Mouse (Mus musculus) urinary bladder, adult 2 months (tissue): ENCODE measurements around the gene Entpd6. TPM values are rescaled to one million over a fixed set of nuclear protein-coding genes. Genes with fewer than 3 reads are reported as not detected.

Experiments used
- DNase-seq: peaks from one replicate; pipeline ENCODE4 v3.0.0; 2022; ENCODE audit warnings: low spot score
- polyA plus RNA-seq: library from polyadenylated mRNA; depleted of rRNA; stranded (reverse); fragments of >200 nt; gene quantifications from 2 replicates; pipeline ENCODE4 v1.2.3, GENCODE M21; 2012; rRNA removed

Gene Entpd6
- polyA plus RNA-seq: 38.4 and 46.2 TPM in 2 replicates

- peak; percentile 79 for DNase-seq
Observed at GRCm38 (mm10) chr2:150748854-150749253, at the start of gene Entpd6. TSS of gene Entpd6 (plus strand) at chr2:150749042.

- no peak for DNase-seq
Observed at GRCm38 (mm10) chr2:150712167-150712674, 36.6 kb upstream of the Entpd6 start.

- DNase-seq: no peak
Observed at GRCm38 (mm10) chr2:150735756-150736576, 12.9 kb upstream of the Entpd6 start.

- DNase-seq: no peak
Observed at GRCm38 (mm10) chr2:150737881-150738280, 11.0 kb upstream of the Entpd6 start.

GRCm38 (mm10) chr2:150740145-150740841 lies 8.5 kb upstream of the Entpd6 start:
- no peak for DNase-seq

- no peak for DNase-seq
Observed at GRCm38 (mm10) chr2:150741405-150741804, 7.4 kb upstream of the Entpd6 start.

- no peak for DNase-seq
Observed at GRCm38 (mm10) chr2:150745016-150745415, 3.8 kb upstream of the Entpd6 start.

- no peak for DNase-seq
Observed at GRCm38 (mm10) chr2:150749283-150749682, 441 bp downstream of the Entpd6 start.

- no peak for DNase-seq
Observed at GRCm38 (mm10) chr2:150750129-150750979, 1.5 kb downstream of the Entpd6 start.

GRCm38 (mm10) chr2:150755016-150755415 lies 6.2 kb downstream of the Entpd6 start:
- no peak for DNase-seq

- no peak for DNase-seq
Observed at GRCm38 (mm10) chr2:150761476-150761875, 12.6 kb downstream of the Entpd6 start.

GRCm38 (mm10) chr2:150765619-150766018 lies 16.8 kb downstream of the Entpd6 start:
- no peak for DNase-seq

GRCm38 (mm10) chr2:150766083-150766862 lies 17.4 kb downstream of the Entpd6 start:
- no peak for DNase-seq

- no peak for DNase-seq
Observed at GRCm38 (mm10) chr2:150768678-150769077, 19.8 kb downstream of the Entpd6 start.

GRCm38 (mm10) chr2:150770747-150771146 lies 21.9 kb downstream of the Entpd6 start:
- DNase-seq: peak; percentile 86

GRCm38 (mm10) chr2:150771169-150771568 lies 22.3 kb downstream of the Entpd6 start:
- no peak for DNase-seq

- no peak for DNase-seq
Observed at GRCm38 (mm10) chr2:150771996-150772395, 23.2 kb downstream of the Entpd6 start.

GRCm38 (mm10) chr2:150772466-150773119 lies 23.8 kb downstream of the Entpd6 start:
- no peak for DNase-seq

- DNase-seq: no peak
Observed at GRCm38 (mm10) chr2:150782801-150783200, 34.0 kb downstream of the Entpd6 start.
